Mouse (Mus musculus) limb, embryonic 12.5 days (tissue): ENCODE measurements at regions not wholly inside any gene's neighbourhood (a gene's known extent, or its start where the extent isn't known, plus 50 kb on each side); places are given as distances from the start of the nearest gene placed in this dataset.
A peak's percentile ranks its signal among the peaks of the same experiment; 100 is the strongest.

Experiments used
- ATAC-seq: fragments of 200-750 bp; cut with Nextera tagmentation; 2 replicates; pipeline ENCODE4 v1.8.0; 2017; ENCODE audit warnings: low read depth, moderate TSS enrichment; ENCODE audit not compliant: insufficient number of reproducible peaks, insufficient read depth, low FRiP score, low TSS enrichment
- H3K27ac ChIP-seq: fragments of 300-500 bp; sonication (generic); 2 replicates; pipeline ENCODE4 v1.5.1; 2016; ENCODE audit warnings: mild to moderate bottlenecking, moderate library complexity
- H3K27me3 ChIP-seq: fragments of 300-500 bp; sonication (generic); 2 replicates; pipeline ENCODE4 v1.6.1; 2016; ENCODE audit warnings: mild to moderate bottlenecking, moderate library complexity
- H3K36me3 ChIP-seq: fragments of 300-500 bp; sonication (generic); 2 replicates; pipeline ENCODE4 v1.6.1; 2016; ENCODE audit warnings: mild to moderate bottlenecking, moderate library complexity
- H3K4me1 ChIP-seq: fragments of 300-500 bp; sonication (generic); replicated peaks from 2 replicates; pipeline ENCODE4 v1.6.1; 2016
- H3K4me2 ChIP-seq: fragments of 300-500 bp; sonication (generic); 2 replicates; pipeline ENCODE4 v1.6.1; 2016; ENCODE audit warnings: mild to moderate bottlenecking, moderate library complexity
- H3K4me3 ChIP-seq: fragments of 300-500 bp; sonication (generic); replicated peaks from 2 replicates; pipeline ENCODE4 v1.5.1; 2016; ENCODE audit warnings: mild to moderate bottlenecking
- H3K9ac ChIP-seq: fragments of 300-500 bp; sonication (generic); replicated peaks from 2 replicates; pipeline ENCODE4 v1.6.1; 2016; ENCODE audit warnings: mild to moderate bottlenecking, moderate library complexity
- H3K9me3 ChIP-seq: fragments of 300-500 bp; sonication (generic); 2 replicates; pipeline ENCODE4 v1.6.1; 2016; ENCODE audit warnings: mild to moderate bottlenecking, moderate library complexity
- WGBS: fragments of 180-500 bp; shearing (Covaris S2); methylation state at CpG from one replicate; pipeline ENCODE4 v1.1.7; 2016; 5-methylcytosine and 5-hydroxymethylcytosine counted together

- no peak overlapping the region for H3K9ac ChIP-seq
- H3K9me3 ChIP-seq = no peaks in the 10 kb centered on the region
- H3K27ac ChIP-seq = no peak overlapping the region
- no peaks in the 10 kb centered on the region for H3K27me3 ChIP-seq
- no peak overlapping the region for H3K4me2 ChIP-seq
- H3K36me3 ChIP-seq = no peaks in the 10 kb centered on the region
- no peak for ATAC-seq
- no peaks in the 10 kb centered on the region for H3K4me1 ChIP-seq
- WGBS = 86% methylated on average over 6 of the region's 6 CpGs
- H3K4me3 ChIP-seq = no peak overlapping the region
Observed at GRCm38 (mm10) chr7:72027006-72027405, 279.4 kb downstream of the Mctp2 start.

GRCm38 (mm10) chr7:72009115-72009514 is 297.3 kb downstream of the Mctp2 start:
- H3K4me1 ChIP-seq = no peaks in the 10 kb centered on the region
- H3K27ac ChIP-seq = no peak overlapping the region
- H3K9ac ChIP-seq = no peak overlapping the region
- no peak overlapping the region for H3K4me3 ChIP-seq
- no peak overlapping the region for H3K4me2 ChIP-seq
- H3K9me3 ChIP-seq = no peaks in the 10 kb centered on the region
- H3K27me3 ChIP-seq = no peaks in the 10 kb centered on the region
- 85% methylated on average over 11 of the region's 11 CpGs for WGBS
- H3K36me3 ChIP-seq = no peaks in the 10 kb centered on the region
- ATAC-seq = no peak

- Histone ChIP-seq H3K27me3 (no peaks in the 10 kb centered on the region), H3K9me3 (no peaks in the 10 kb centered on the region), H3K27ac (no peak overlapping the region), H3K4me2 (no peak overlapping the region), H3K4me3 (no peak overlapping the region), H3K4me1 (no peaks in the 10 kb centered on the region), H3K9ac (no peak overlapping the region), H3K36me3 (no peaks in the 10 kb centered on the region)
- WGBS = 76% methylated on average over 3 of the region's 3 CpGs
- no peak for ATAC-seq
Observed at GRCm38 (mm10) chr7:72004311-72004710, 302.1 kb downstream of the Mctp2 start.

- WGBS = 66% methylated on average over 3 of the region's 3 CpGs
- H3K4me2 ChIP-seq = no peak overlapping the region
- H3K9ac ChIP-seq = no peak overlapping the region
- H3K9me3 ChIP-seq = no peaks in the 10 kb centered on the region
- H3K36me3 ChIP-seq = no peaks in the 10 kb centered on the region
- ATAC-seq = no peak
- H3K4me1 ChIP-seq = no peaks in the 10 kb centered on the region
- no peak overlapping the region for H3K27ac ChIP-seq
- H3K27me3 ChIP-seq = no peaks in the 10 kb centered on the region
- no peak overlapping the region for H3K4me3 ChIP-seq
Observed at GRCm38 (mm10) chr7:71992526-71992925, 313.9 kb downstream of the Mctp2 start.

- Histone ChIP-seq H3K4me2 (no peak overlapping the region), H3K4me1 (no peaks in the 10 kb centered on the region), H3K27me3 (no peaks in the 10 kb centered on the region), H3K9me3 (no peaks in the 10 kb centered on the region), H3K9ac (no peak overlapping the region), H3K4me3 (no peak overlapping the region), H3K36me3 (no peaks in the 10 kb centered on the region), H3K27ac (no peak overlapping the region)
- ATAC-seq = no peak
- WGBS = 85% methylated on average over 3 of the region's 3 CpGs
Observed at GRCm38 (mm10) chr7:71991835-71992234, 314.6 kb downstream of the Mctp2 start.

- H3K4me2 ChIP-seq = no peak overlapping the region
- H3K4me3 ChIP-seq = no peak overlapping the region
- H3K9me3 ChIP-seq = no peaks in the 10 kb centered on the region
- H3K36me3 ChIP-seq = no peaks in the 10 kb centered on the region
- H3K4me1 ChIP-seq = no peaks in the 10 kb centered on the region
- H3K9ac ChIP-seq = no peak overlapping the region
- WGBS = 86% methylated on average over 4 of the region's 4 CpGs
- ATAC-seq = no peak
- no peaks in the 10 kb centered on the region for H3K27me3 ChIP-seq
- H3K27ac ChIP-seq = no peak overlapping the region
Observed at GRCm38 (mm10) chr7:71991206-71991605, 315.2 kb downstream of the Mctp2 start.

- H3K9me3 ChIP-seq = no peaks in the 10 kb centered on the region
- peaks cover 3% of the 10 kb centered on the region for H3K4me1 ChIP-seq
- no peak for ATAC-seq
- WGBS = 69% methylated on average over 4 of the region's 4 CpGs
- no peak overlapping the region for H3K9ac ChIP-seq
- no peak overlapping the region for H3K27ac ChIP-seq
- no peaks in the 10 kb centered on the region for H3K27me3 ChIP-seq
- H3K4me3 ChIP-seq = no peak overlapping the region
- no peaks in the 10 kb centered on the region for H3K36me3 ChIP-seq
- H3K4me2 ChIP-seq = no peak overlapping the region
Observed at GRCm38 (mm10) chr7:71966015-71966414, 340.4 kb downstream of the Mctp2 start.

GRCm38 (mm10) chr7:71963456-71963855 is 343.0 kb downstream of the Mctp2 start:
- Histone ChIP-seq H3K36me3 (no peaks in the 10 kb centered on the region), H3K4me2 (no peak overlapping the region), H3K4me3 (no peak overlapping the region), H3K9ac (no peak overlapping the region), H3K27ac (no peak overlapping the region), H3K4me1 (peaks cover 12% of the 10 kb centered on the region), H3K9me3 (no peaks in the 10 kb centered on the region), H3K27me3 (no peaks in the 10 kb centered on the region)
- WGBS = 77% methylated on average over 4 of the region's 4 CpGs
- no peak for ATAC-seq

- H3K9ac ChIP-seq = no peak overlapping the region
- no peak overlapping the region for H3K4me2 ChIP-seq
- WGBS = 84% methylated on average over 3 of the region's 3 CpGs
- ATAC-seq = no peak
- H3K9me3 ChIP-seq = no peaks in the 10 kb centered on the region
- no peaks in the 10 kb centered on the region for H3K27me3 ChIP-seq
- peaks cover 12% of the 10 kb centered on the region for H3K4me1 ChIP-seq
- no peaks in the 10 kb centered on the region for H3K36me3 ChIP-seq
- H3K27ac ChIP-seq = no peak overlapping the region
- H3K4me3 ChIP-seq = no peak overlapping the region
Observed at GRCm38 (mm10) chr7:71962851-71963250, 343.6 kb downstream of the Mctp2 start.

GRCm38 (mm10) chr7:71960453-71961230 is 345.8 kb downstream of the Mctp2 start:
- no peak overlapping the region; the same call in 1 of the 2 replicates for H3K9ac ChIP-seq
- no peak for ATAC-seq
- H3K36me3 ChIP-seq = no peaks in the 10 kb centered on the region
- no peak overlapping the region for H3K27ac ChIP-seq
- 6% methylated on average over 11 of the region's 11 CpGs for WGBS
- H3K4me1 ChIP-seq = peaks cover 12% of the 10 kb centered on the region
- no peaks in the 10 kb centered on the region for H3K27me3 ChIP-seq
- H3K9me3 ChIP-seq = no peaks in the 10 kb centered on the region
- H3K4me3 ChIP-seq = peak overlapping the region; percentile 27; the same call in 1 of the 2 replicates
- peak overlapping the region; percentile 50 for H3K4me2 ChIP-seq

GRCm38 (mm10) chr7:71946548-71946947 is 359.9 kb downstream of the Mctp2 start:
- H3K27me3 ChIP-seq = no peaks in the 10 kb centered on the region
- H3K4me1 ChIP-seq = 0 out of 2 replicates have a peak, but pooled peaks cover 7% of the 10 kb centered on the region
- H3K9ac ChIP-seq = no peak overlapping the region
- H3K36me3 ChIP-seq = no peaks in the 10 kb centered on the region
- no peak overlapping the region for H3K4me2 ChIP-seq
- ATAC-seq = no peak
- 88% methylated on average over 6 of the region's 6 CpGs for WGBS
- H3K4me3 ChIP-seq = no peak overlapping the region
- H3K27ac ChIP-seq = no peak overlapping the region
- H3K9me3 ChIP-seq = no peaks in the 10 kb centered on the region
